Mouse (Mus musculus): ENCODE measurements around the gene Gramd1c.

Gramd1c gene

DNA sequence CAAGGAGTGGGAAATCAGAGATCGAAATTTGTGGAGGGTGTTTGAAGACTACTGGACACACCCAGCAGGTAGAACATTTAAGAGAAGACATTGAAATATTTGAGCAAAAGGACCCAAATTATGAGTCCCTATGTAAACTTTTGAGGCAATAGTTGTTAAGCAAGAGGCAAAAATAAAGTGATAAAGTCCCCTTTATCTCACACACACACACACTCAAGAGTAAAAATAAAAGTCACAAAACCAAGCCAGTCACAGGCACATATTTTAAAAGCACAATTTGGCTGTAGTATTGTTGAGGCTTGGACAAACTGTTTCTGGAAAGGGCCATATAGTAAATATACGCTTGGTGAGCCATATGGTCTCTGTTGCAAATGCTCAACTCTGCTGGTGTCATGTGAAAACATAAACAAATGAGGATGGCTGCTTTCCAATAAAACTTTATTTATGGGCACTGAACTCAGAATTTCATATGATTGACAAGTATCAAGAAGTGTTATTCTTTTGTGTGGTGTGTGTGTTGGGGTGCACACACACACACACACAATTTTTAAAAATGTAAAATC lies 44.1 kb downstream of the Gramd1c start:
- no peak for DNase-seq (ENCODE audit: low spot score)

DNA sequence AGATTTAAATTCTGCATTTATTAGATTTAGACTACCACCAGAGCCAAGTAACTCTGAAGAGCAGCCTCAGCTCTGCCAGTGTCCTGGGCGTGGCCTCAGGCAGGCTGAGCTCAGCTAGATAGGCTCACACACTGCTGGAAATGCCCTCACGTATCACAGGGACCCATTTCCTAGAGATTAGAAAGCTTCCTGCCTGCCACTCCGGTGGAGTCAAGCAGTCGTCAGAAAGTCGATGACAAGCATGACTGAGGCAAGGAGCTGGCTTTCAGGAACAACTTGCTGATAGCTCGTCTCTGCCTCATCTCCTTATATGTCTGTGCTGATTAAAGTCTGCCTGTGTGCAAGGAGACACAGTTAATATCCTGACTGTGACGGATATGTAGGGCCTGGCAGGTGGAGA lies 44.8 kb downstream of the Gramd1c start:
- no peak for DNase-seq (ENCODE audit: low spot score)

- no peak for DNase-seq (ENCODE audit: low spot score)
These were observed 45.4 kb downstream of the Gramd1c start for GRCm38 (mm10) chr16:44017707-44018106.

- DNase-seq (ENCODE audit: low spot score), result no peak
These were observed 47.0 kb downstream of the Gramd1c start for GRCm38 (mm10) chr16:44016164-44016563.

DNA sequence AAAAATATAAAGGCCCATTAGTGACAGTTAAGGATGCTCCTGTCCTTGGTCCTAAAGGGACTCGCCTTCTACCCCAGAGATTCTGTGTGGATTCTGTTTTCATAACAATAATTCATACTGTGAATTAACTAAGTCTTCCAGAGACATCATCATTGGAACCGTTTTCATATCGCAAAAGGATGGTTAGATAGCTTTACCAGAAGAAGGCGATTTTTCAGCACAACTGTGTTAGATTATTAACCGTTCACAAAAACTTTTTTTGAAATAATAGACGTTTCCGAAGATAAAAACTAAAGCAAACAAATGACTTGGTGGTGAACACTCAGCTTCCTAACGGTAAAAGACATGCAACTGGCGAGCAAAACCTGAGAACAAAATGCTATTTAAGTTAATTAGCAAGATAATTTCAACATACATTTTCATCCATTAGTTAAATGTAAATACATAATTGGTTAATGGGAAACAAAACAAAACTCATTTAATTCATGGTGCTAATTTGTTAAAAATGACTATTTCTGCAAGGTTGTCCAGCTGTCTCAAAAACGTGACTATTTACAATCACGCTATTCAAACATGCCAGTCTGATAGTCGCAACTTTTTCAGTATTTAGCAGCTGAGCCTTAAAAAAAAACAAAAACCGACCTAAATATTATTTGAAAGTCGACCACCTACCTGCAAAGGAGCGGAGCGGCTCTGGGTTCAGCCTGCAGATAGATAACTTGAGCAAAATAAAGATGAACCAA lies 47.6 kb downstream of the Gramd1c start:
- DNase-seq (ENCODE audit: low spot score), result no peak

DNA sequence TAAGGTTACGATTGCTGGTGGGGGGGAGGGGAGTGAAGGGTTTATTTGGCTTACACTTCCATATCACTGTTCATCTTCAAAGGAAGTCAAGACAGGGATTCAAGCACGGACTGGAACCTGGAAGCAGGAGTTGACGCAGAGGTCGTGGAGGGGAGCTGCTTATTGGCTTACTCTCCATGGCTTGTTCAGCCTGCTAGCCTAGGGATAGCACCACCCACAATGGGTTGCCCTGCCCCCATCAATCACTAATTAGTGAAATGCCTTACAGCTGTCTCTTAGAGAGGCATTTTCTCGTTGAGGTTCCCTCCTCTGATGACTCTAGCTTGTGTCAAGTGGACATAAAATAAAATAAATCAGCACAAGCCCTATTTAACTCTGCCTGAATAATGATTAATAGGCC lies 52.1 kb downstream of the Gramd1c start:
- DNase-seq (ENCODE audit: low spot score), result no peak

DNA sequence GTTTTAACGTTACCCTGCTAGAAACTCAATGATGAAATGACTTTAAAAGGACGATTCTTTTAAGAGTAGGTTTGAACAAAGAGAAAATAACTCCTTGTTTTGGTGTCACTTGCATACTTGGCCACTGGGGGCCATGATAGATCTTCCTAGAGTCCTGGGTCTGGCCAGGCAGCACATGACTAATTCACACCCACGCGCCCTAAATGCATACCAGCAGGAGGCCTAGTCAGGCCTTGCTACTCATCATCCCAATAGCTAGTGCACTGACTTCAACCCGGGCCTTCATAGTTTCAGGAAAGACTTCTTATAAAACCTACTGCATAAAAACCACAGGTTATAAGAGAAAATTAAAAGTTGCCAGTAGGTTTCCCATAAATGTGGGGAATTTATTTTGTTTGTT lies 61.1 kb downstream of the Gramd1c start:
- no peak for DNase-seq (ENCODE audit: low spot score)

DNA sequence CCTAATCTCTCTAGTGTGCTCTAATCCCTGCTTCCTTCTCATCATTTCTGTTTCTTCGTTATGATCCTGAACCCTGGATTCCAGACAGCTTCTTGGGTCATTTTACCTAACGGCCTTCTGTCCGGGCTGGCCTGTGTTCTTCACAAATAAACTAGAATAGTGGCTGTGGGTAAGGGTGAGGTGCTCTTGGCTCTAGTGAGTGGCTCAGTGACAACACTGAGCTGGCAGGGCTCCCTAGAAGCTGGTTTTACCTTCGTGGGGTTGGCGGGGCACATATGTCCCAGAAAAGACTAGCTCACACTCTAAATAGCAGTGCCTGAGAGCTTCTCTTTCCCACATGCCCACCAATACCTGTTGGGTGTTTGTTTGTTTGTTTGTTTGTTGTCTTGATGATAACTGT lies 63.6 kb downstream of the Gramd1c start:
- no peak for DNase-seq (ENCODE audit: low spot score)

DNA sequence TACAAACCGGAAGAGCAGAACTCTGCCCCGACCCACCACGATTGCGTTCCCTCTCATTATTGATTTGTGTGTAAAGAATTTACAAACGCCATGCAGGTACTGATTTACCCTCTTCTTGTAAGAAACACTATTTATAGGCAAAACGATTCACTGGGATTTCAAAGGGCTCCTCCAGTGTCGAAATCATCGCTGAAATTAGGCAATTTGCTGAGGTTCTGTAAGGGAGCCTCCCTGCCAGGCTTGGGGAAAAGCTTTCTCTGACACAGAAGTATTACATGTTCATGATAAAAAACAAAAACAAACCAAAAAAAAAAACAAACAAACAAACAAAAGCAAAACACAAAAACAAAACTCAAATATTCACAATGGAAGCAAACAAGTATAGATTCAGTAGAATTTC lies 64.0 kb downstream of the Gramd1c start:
- no peak for DNase-seq (ENCODE audit: low spot score)

DNA sequence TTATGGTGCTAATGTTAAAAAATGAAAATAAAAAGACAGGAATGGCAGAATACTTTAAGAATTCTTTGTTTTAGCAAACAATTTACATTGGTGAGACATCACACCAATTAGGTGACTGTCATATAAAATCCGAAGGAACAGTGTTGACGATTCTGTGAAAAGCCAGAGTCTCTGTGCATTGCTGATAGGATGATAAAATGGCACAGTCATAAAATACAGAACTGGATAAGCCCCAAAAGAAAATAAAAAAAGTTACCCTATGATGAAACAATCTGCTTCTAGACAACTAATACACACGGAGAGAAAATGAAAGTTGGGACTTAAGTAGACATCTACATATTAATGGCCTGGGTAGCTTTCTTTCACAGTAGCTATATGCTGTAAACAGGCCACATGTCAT lies 68.5 kb downstream of the Gramd1c start:
- DNase-seq (ENCODE audit: low spot score), result no peak

DNA sequence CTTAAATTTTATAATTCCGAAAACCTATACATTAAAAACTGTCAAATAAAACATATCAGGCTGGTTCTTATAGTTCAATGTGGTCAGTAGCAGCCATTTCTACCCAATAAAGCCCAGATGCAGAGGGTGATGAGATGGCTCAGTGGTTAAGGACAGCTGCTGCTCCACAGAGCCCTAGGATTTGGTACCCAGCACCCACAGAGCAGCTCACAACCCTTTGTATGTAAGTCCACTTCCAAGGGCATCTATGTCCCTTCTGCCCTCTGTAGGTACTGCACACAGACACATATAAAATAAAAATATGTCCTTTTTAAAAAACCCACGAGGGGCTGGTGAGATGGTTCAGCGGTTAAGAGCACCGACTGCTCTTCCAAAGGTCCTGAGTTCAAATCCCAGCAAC lies 76.8 kb downstream of the Gramd1c start:
- DNase-seq (ENCODE audit: low spot score), result no peak

- DNase-seq (ENCODE audit: low spot score), result no peak
These were observed 83.0 kb downstream of the Gramd1c start for GRCm38 (mm10) chr16:43980110-43980609.

- DNase-seq (ENCODE audit: low spot score), result no peak
These were observed 83.6 kb downstream of the Gramd1c start, which contains the start of gene Zdhhc23 for GRCm38 (mm10) chr16:43979328-43980109. Gene Zdhhc23, minus strand, starts transcription at chr16:43979791.

GRCm38 (mm10) chr16:43979010-43979327 lies 84.2 kb downstream of the Gramd1c start:
- no peak for DNase-seq (ENCODE audit: low spot score)

DNA sequence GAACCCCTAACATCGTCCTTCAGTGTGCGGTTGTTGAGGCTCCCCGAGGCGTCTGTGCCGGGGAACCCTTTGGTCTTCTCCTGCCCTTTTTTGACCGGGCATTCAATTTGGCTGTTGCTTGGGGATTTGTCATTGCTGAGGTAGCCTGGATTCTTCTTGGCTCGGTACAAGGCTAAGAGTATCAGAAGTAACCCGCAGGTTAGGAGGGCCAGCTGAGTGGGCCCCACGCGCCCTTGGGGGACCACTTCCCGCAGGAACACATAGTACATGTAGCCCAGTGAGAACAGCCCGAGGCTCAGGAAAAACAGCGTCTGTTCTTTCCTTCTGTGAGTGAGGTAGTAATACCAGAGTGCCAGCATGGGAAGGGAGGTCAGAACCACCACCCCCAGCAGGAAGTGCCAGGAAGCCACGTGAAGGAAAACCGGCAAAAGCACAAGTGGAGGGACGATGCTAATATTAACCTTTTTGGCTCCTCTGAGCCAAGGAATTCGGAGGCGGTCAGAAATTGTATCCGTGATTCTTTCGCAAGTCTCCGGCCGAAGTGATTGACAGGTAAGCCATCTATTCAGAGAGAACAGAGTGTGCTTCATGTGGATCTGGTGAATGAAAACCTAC lies 89.4 kb downstream of the Gramd1c start:
- no peak for DNase-seq (ENCODE audit: low spot score)

DNA sequence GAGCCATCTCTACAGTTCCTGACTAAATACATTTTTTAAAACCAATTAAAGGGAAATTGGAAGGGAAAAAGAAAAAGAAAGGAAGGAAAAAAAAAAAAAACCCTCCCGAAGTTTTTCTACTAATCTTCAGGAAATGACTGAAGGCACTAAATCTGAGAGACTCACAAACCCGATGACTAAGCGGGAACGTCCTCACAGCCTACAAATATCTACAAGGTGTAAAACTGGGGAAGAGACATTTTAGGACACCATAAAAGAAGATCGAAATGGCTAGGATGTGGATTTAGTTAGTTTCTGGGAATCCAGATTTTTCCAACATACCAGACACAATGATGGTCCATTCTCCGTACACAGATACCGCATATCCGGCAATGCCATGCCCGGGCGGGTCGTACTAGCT lies 90.0 kb downstream of the Gramd1c start:
- no peak for DNase-seq (ENCODE audit: low spot score)

GRCm38 (mm10) chr16:43972391-43972790 lies 90.8 kb downstream of the Gramd1c start:
- no peak for DNase-seq (ENCODE audit: low spot score)

DNA sequence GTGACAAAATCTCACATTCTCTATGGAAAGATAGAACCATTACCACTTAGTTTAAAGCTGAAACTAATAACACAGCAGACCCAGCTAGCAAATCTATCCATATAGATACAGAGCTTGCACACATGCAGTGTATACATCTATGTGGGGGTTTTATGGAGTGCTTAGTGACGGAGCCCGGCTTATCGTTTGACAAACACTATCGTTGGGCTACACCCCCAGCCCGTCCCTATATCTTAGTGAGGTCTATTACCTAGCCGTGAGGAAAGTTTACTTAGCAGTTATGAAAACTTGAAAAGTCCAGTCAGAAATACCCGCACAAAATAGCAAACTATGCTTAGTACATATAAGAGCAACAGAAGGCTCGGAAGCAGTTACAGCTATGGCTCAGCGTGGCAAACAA lies 91.4 kb downstream of the Gramd1c start:
- DNase-seq (ENCODE audit: low spot score), result no peak

DNA sequence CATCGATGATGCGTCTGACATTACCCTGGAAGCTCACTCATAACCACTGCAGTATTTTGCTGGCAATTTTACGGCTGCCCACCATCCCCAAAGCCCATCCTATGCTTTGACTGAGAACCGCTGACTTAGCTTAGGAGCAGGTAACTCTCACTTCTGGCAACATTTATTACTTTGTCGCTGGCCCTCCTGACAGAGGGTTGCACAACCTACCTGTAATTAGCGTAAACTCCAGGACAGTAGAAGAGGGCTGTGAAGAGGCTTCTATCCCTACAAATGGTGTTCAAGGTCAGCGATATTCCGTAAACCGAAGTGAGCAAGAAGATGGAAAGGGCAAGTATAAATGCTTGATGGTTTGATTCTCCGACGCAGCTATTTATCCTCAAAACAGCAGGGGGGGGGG lies 92.0 kb downstream of the Gramd1c start:
- no peak for DNase-seq (ENCODE audit: low spot score)

- DNase-seq (ENCODE audit: low spot score), result no peak
These were observed 92.7 kb downstream of the Gramd1c start for GRCm38 (mm10) chr16:43970426-43970825.

- no peak for DNase-seq (ENCODE audit: low spot score)
These were observed 97.3 kb downstream of the Gramd1c start for GRCm38 (mm10) chr16:43965781-43966389.

GRCm38 (mm10) chr16:43963780-43964179 lies 99.4 kb downstream of the Gramd1c start:
- DNase-seq (ENCODE audit: low spot score), result no peak
